Mouse (Mus musculus) left cerebral cortex, postnatal 36 days (tissue): ENCODE data around the gene Ccdc186. TPM values are rescaled to one million over a fixed set of nuclear protein-coding genes. Genes with fewer than 3 reads are reported as not detected.
"Not testable (repeated sequence)": the region's sequence is repeated elsewhere in the genome, so short reads cannot be mapped to it uniquely, and the experiment has no call there.

Experiments
- DNase-seq, 2 experiments: peaks; one replicate each; pipeline ENCODE4 v3.0.0; 2021 to 2022; ENCODE audit warnings: low spot score in 2 of 2, mixed read lengths in 1 of 2
- intact Hi-C: fragments of 180-260 bp; cut with DNase I; formaldehyde crosslinking; loops from one replicate; pipeline ENCODE4 v1.15.1; 2025
- total RNA-seq, 2 experiments: library from RNA; stranded (reverse); gene quantifications; 2 replicates each; pipeline ENCODE4 v1.2.3; 2021

The Ccdc186 gene
- total RNA-seq, 2 experiments from 2014 or later, result 48.3 to 56.6 TPM

DNA sequence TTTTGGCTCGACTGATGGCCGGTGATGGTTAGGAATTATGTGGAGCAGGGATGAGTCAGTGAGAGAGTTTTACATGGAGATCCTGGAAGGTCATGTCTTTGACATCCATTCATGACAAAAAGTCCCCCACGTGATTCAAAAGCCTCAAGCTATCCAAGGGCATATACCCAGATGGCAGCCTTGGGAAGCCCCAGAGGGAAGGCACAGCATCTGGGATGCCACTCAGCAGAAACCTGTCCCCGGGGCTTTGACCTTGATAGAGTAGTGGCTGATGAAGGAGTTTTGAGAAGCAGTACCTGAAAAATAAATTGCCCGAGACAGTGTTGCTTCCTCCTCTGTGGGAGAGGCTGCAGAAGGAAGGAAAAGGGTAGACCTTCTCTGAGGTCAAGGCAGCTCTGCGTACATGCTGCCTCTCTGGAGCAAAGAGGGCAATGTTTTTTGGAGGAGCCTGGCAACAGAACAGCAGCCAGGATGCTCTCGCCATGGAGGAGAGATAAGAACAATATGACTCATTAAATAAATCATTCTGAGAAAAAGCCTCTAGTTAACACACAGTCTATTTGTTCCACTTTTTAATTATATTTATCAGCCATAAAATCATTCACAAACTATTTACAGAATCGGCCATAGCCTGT lies 61.6 kb downstream of the Ccdc186 start:
- intact Hi-C loops, result no loop called here

DNA sequence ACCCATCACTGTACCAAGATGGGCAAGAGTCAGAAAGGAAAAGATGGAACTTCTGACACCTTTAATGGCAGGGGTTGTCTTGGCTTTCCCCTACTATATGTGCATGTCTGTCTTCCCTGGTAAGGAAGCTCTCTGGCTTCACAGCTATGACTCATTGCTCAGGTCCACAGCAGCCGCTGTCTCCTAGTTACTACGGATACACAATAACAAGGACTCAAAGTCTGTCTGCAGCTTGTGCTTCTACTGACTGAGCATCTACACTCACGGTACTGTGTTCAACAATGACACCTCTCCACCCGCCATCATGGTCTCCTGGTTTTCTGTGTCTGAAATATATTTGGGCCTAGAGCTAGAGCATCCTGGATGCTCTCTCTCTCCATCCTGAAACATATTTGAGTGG lies 62.2 kb downstream of the Ccdc186 start:
- intact Hi-C loops, result no loop called here
- no peak for DNase-seq

More for the DNA sequence above, 61.6 kb downstream of the Ccdc186 start:
- no peak for DNase-seq

DNA sequence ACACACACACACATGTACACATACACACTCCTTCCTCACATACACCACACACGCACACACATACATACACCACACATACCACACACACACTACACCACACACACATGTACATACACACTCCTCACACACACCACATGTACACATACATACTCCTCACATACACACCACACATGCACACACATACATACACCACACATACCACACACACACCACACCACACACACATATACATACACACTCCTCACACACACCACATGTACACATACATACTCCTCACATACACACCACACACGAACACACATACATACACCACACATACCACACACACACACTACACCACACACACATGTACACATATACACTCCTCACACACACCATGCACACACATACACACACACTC lies 63.7 kb downstream of the Ccdc186 start:
- intact Hi-C loops, result no loop called here
- no peak for DNase-seq

DNA sequence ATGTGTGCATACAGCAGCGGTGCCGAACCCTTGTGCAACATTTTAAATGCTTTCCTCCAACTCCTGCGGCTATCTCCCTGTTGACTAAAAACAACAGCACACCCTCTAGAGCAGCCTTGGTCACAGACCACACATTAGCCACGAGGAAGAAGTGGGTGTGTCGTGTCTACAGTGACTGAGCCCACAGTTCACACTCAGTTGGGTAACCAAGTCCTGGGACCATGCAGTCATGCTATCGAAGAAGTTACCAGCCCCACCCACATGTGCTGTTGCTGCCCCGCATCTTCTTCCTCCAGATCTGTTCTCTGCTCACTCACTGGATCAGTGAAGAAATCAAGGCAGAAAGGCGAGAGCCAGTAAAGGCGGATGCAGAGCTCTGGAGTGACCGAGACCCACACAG lies 65.6 kb downstream of the Ccdc186 start:
- DNase-seq, result no peak
- intact Hi-C loops, result no loop called here

DNA sequence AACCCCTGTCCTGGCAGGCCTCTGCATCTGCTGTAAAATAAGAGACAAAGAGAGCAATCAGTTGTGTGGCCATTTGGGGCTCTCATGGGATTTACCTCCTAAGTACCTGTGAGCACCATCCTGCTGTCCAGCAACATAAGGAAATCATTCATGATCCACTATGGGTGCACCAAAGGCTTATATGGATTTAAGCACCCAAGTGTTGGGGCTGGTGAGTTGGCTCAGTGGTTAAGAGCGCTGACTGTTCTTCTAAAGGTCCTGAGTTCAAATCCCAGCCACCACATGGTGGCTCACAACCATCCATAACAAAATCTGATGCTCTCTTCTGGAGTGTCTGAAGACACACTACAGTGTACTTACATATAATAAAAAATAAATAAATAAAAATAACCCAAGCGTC lies 67.5 kb downstream of the Ccdc186 start:
- DNase-seq, intact Hi-C loops: not testable (repeated sequence)

DNA sequence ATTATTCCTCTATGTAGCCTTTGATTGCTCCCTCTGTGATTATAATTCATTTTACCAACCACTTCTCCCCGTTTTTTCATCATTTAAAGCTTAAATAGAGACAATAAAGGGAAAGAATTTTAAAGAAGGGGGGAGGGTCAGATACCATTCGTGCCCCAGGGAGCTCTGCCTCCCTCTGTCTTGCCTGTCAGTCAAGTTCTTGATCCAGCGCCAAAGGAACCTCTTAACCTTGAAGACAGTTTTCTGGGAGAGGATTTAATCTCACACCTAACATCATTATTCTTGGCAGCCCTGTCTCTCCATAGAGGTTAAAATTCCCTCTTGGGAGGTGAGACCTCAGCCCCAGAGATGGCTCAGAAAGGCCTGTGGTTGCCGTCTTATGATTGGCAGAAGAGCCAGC lies 71.3 kb downstream of the Ccdc186 start:
- no peak for DNase-seq
- intact Hi-C loops, result no loop called here

DNA sequence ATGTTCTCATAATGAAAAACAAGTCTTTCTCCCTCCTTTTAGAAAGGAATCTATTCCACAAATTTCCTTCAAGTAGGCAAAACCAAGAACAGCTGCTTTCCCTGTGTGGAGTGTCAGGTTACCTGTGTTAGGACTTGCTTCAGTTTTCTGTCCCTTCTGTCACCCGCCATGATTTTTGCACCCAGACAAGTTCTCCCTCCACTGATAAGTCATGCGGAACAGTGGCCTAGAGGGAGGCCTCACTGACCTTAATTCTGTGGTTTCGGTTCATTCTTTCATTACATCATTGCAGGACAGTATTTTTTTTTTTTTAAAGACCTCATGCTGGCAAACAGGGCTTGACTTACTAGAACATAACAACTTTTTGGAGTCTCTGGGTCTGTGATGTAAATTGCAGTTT lies 72.6 kb downstream of the Ccdc186 start:
- no peak for DNase-seq
- intact Hi-C loops, result no loop called here

DNA sequence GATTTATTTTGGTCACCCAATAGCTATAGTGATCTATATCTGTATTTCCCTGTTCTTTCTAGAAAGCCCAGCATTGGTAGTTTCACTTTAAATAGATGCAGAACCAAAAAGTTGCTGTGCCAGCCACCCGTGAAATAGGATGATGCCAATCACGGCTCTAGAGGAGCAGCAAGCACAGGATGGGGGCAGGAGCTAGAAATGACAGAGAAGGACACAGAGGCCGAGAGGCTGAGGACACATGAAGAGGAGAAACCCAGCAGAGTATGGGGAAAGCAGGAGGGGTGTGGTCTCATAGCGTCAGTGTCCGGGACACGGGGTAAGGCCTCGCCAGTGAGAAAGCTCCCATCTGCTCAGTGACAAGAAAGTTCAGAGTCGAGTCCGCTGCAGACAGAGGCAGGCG lies 74.1 kb downstream of the Ccdc186 start:
- intact Hi-C loops, result no loop called here
- DNase-seq, result no peak

DNA sequence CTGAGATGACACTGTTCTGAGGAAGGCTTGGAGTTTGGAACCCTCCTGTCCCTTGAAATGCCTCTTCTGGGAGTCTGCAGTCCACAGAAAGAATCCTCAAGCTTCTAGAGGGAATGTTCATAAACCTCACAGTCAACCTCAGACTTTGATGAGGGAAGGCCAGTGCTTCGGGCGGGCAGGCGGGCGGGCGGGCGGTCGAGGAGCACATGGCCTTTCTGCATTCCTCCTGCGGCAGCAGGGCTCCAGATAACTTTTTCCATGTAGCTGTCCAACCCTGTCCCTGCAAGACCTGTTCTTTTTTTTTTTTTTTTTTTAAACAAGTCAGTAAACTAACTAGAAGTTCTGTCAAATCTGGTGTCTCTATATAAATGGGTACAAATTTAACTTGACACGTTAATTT lies 75.4 kb downstream of the Ccdc186 start:
- DNase-seq, result no peak
- intact Hi-C loops, result no loop called here

DNA sequence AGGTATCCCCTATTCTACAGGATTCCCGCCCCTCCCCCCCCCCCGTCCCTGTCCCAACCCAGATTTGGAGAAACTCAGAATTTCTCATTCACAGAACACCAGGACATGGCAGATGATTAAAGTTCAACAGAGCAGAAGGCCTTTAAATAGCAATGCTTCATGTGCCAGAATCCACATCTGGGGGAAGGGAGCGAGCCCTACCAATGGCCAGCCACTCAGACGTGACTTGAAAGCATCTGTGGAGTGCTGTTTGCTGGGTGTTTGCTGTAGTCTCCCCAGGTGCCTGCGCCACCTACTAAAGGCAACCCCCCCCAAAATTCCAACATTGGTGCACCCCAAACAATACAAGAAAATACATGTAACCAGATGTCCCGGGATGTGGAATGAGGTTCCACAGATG lies 76.5 kb downstream of the Ccdc186 start:
- intact Hi-C loops, result no loop called here
- no peak for DNase-seq

DNA sequence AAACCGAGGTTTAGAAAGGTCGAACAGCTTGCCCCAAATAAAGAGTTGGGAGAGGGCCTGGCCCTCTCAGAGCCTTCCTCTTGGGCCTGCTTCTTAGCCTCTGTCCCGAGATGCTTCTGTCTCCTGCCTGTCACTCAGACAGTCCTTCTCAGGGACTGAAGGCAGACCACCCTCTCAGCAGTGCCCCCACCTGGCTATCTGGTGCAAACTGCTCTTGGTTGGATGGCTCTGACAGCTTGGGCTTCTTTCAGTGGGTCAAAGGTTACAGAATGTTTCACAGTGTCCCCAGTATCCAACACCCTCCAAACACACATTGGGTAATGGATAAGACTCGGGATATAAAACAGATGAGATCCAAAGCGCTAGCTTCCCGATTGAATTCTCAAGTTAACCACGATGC lies 76.9 kb downstream of the Ccdc186 start:
- DNase-seq, result no peak
- intact Hi-C loops, result no loop called here

Other genes with a start within 250 kb of the Ccdc186 start
- gene Adrb1, start 100.0 kb downstream of the Ccdc186 start, total RNA-seq, result 10 to 100 TPM; 43.2 to 50.9 TPM
- under 1 TPM; 0.59 to 0.75 TPM for gene Tdrd1, start 4.0 kb upstream of the Ccdc186 start, total RNA-seq
- not detected for gene Vwa2, start 52.1 kb upstream of the Ccdc186 start, total RNA-seq
- 10 to 100 TPM in 1 of 2 experiments, 1 to 10 TPM in 1; 6.7 to 10.2 TPM for gene Afap1l2, start 186.0 kb upstream of the Ccdc186 start, total RNA-seq